In the genomic region with DNA sequence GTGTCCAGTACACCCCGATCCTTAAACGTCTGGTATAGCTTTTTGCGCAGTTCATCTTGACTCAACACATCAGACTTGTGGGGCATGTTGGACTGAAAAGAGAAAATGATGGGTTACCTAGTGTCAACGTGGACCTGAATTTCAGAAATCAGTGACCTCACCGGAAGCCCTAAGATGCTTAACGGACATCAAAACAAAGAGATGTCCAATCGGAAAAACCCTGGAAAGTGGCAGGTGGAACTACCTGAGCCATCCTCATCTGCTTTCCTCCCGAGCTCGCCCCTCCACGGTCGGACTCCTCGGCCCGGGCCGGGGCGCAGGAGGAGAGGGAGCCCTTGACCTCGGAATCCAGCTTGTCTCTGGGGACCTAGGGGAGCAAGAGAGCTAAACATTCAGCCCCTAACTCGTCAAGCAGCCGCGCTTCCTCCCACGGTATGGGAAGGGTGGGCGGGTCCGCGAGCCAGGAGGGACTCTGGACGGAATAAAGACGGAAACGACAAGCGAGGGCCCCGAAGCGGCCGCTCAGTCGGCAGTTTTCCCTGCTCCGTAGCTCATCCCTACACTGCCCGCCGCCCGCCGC, we compare ENCODE assay signal across 8 mouse cellular contexts. TPM values are rescaled to one million over a fixed set of nuclear protein-coding genes. Genes with fewer than 3 reads are reported as not detected.
DNase-seq lines count a peak whose midpoint lies in the region; ATAC-seq and TF ChIP-seq lines count a peak whose summit lies in the region.

TSS of gene Trappc2 (plus strand) at position 539 of the 580 bp plus-strand sequence.

- H3K4me1 ChIP-seq in ES-Bruce4 (ENCODE audit: control insufficient read depth, insufficient read depth, low read length) = no peaks in the 10 kb centered on the region
- peaks cover 1% of the 10 kb centered on the region for H3K4me1 ChIP-seq in heart, adult 2 months (ENCODE audit: control insufficient read depth, insufficient read depth, low read length)
- no peaks in the 10 kb centered on the region for H3K4me1 ChIP-seq in intestine, postnatal 0 days (replicated peaks; ENCODE audit: control insufficient read depth, insufficient read depth, low read length)
- H3K4me1 ChIP-seq in midbrain, embryonic 10.5 days = peaks cover 14% of the 10 kb centered on the region; the same call in 1 of the 2 replicates

- no peak for TF ChIP-seq EP300 in ES-Bruce4 (IDR thresholded peaks at IDR 0.05; ENCODE audit: insufficient read depth, low read depth, low read length)
- TF ChIP-seq EP300 in heart, adult 2 months (IDR thresholded peaks at IDR 0.05; ENCODE audit: insufficient read depth, low read depth, low read length) = no peak

- no peaks in the 10 kb centered on the region for H3K36me3 ChIP-seq in ES-Bruce4 (ENCODE audit: control insufficient read depth, insufficient read depth, low read length, poor library complexity, severe bottlenecking)
- H3K36me3 ChIP-seq in heart, adult 2 months (ENCODE audit: control insufficient read depth, insufficient read depth, low read length) = no peaks in the 10 kb centered on the region
- no peaks in the 10 kb centered on the region for H3K36me3 ChIP-seq in intestine, postnatal 0 days (ENCODE audit: control insufficient read depth, insufficient read depth)
- H3K36me3 ChIP-seq in midbrain, embryonic 10.5 days = no peaks in the 10 kb centered on the region

- no peak within 1 kb of the TSS; the same call in 1 of the 2 replicates for H3K27ac ChIP-seq in ES-Bruce4 (ENCODE audit: insufficient read depth, low read length)
- peak within 1 kb of the TSS; percentile 89 for H3K27ac ChIP-seq in heart, adult 2 months
- H3K27ac ChIP-seq in intestine, postnatal 0 days (ENCODE audit: low read depth, low read length) = peak within 1 kb of the TSS; percentile 77
- H3K27ac ChIP-seq in midbrain, embryonic 10.5 days (replicated peaks) = peak within 1 kb of the TSS; percentile 91

- WGBS in heart, adult 2 months = 11% methylated on average over 30 of the region's 36 CpGs
- WGBS in intestine, postnatal 0 days = 18% methylated on average over 31 of the region's 36 CpGs
- 8% methylated on average over 36 of the region's 36 CpGs for WGBS in midbrain, embryonic 10.5 days

- H3K27me3 ChIP-seq in ES-Bruce4 (ENCODE audit: control insufficient read depth, insufficient read depth, low read length, poor library complexity, severe bottlenecking) = no peaks in the 10 kb centered on the region
- H3K27me3 ChIP-seq in heart, adult 2 months (ENCODE audit: control insufficient read depth, insufficient read depth, low read length) = no peaks in the 10 kb centered on the region
- no peaks in the 10 kb centered on the region for H3K27me3 ChIP-seq in intestine, postnatal 0 days (replicated peaks; ENCODE audit: control insufficient read depth, insufficient read depth, low read length)
- peaks cover 95% of the 10 kb centered on the region for H3K27me3 ChIP-seq in midbrain, embryonic 10.5 days (ENCODE audit: low read depth, poor library complexity, severe bottlenecking)

- H3K4me3 ChIP-seq in ES-Bruce4 (ENCODE audit: low read depth, low read length) = peak within 1 kb of the TSS; percentile 96
- H3K4me3 ChIP-seq in heart, adult 2 months = peak within 1 kb of the TSS; percentile 69
- H3K4me3 ChIP-seq in intestine, postnatal 0 days (ENCODE audit: low read depth, low read length) = peak within 1 kb of the TSS; percentile 57
- H3K4me3 ChIP-seq in midbrain, embryonic 10.5 days = peak within 1 kb of the TSS; percentile 66

- no peak for TF ChIP-seq CTCF in ES-Bruce4 (IDR thresholded peaks at IDR 0.05; ENCODE audit: low read depth, low read length)
- TF ChIP-seq CTCF in heart, adult 2 months (IDR thresholded peaks at IDR 0.05) = no peak
- no peak for TF ChIP-seq CTCF in intestine, postnatal 0 days (IDR thresholded peaks at IDR 0.05; ENCODE audit: low read depth)

- ATAC-seq in common myeloid progenitor, adult 5-6 weeks (replicated peaks; ENCODE audit: low read depth, poor library complexity, severe bottlenecking) = peak; percentile 27
- peak; percentile 78 for ATAC-seq in intestine, postnatal 0 days

- peak within 1 kb of the TSS; percentile 99 for H3K9ac ChIP-seq in ES-Bruce4 (ENCODE audit: low read depth, poor library complexity, severe bottlenecking)
- H3K9ac ChIP-seq in heart, adult 2 months (ENCODE audit: low read depth, low read length) = peak within 1 kb of the TSS; percentile 90
- peak within 1 kb of the TSS; percentile 65 for H3K9ac ChIP-seq in intestine, postnatal 0 days (ENCODE audit: low read depth, low read length)

- H3K79me2 ChIP-seq in heart, adult 2 months (replicated peaks; ENCODE audit: control insufficient read depth, insufficient read depth, low read length) = no peaks in the 10 kb centered on the region

- intact Hi-C loops in heart, adult 2 months (cut with DNase I) = loop anchor here (2.0 to 5.0 kb wide), 2 partner anchors 37 to 73 kb away; partner anchors contain the start of gene Rab9

- DNase-seq in heart, adult 18-20 months = no peak
- no peak for DNase-seq in heart, adult 11 months
- no peak for DNase-seq in heart, adult 2 months
- no peak for DNase-seq in midbrain, embryonic 10.5 days (ENCODE audit: low spot score)
- no peak for DNase-seq in spleen, postnatal 4 days (ENCODE audit: low spot score in 2 of 2)

- no peaks in the 10 kb centered on the region for H3K9me3 ChIP-seq in ES-Bruce4 (replicated peaks; ENCODE audit: control insufficient read depth, insufficient read depth, low read length, poor library complexity, severe bottlenecking)
- H3K9me3 ChIP-seq in intestine, postnatal 0 days (ENCODE audit: control insufficient read depth) = no peaks in the 10 kb centered on the region
- H3K9me3 ChIP-seq in midbrain, embryonic 10.5 days (replicated peaks) = no peaks in the 10 kb centered on the region

- H3K4me2 ChIP-seq in intestine, postnatal 0 days (replicated peaks; ENCODE audit: low read depth) = peak within 1 kb of the TSS; percentile 68

- no peak for TF ChIP-seq POLR2A in ES-Bruce4 (IDR thresholded peaks at IDR 0.05; ENCODE audit: insufficient read depth, low read length)
- no peak for TF ChIP-seq POLR2A in heart, adult 2 months (IDR thresholded peaks at IDR 0.05; ENCODE audit: insufficient read depth, low read depth, low read length)

RNA-seq across cellular contexts. Expression of gene Trappc2, which starts in this region (rescaled TPM):
- total RNA-seq in heart, adult 18-20 months (2021) = 10 to 100 TPM; 14.4 to 15.6 TPM
- polyA plus RNA-seq in ES-Bruce4 (2011; ENCODE audit: insufficient read depth, insufficient read length, low read depth, missing spikeins) = 11.0 and 12.3 TPM in 2 replicates
- 7.9 and 13.0 TPM in 2 replicates for total RNA-seq in common myeloid progenitor, adult 5-6 weeks (2017)
- 10 to 100 TPM; 12.0 to 17.1 TPM for total RNA-seq in heart, adult 2 months (2021)
- 6.5 and 12.4 TPM in 2 replicates for polyA plus RNA-seq in heart, adult 2 months (2012; rRNA removed)
- polyA plus RNA-seq in intestine, postnatal 0 days (2015; fragmentation: Nextera tagmentation; extraction: Ambion mirVana) = 20.8 and 21.6 TPM in 2 replicates
- 32.7 and 42.6 TPM in 2 replicates for polyA plus RNA-seq in midbrain, embryonic 10.5 days (2016; fragmentation: Nextera tagmentation; extraction: Ambion mirVana)
